Mouse (Mus musculus) hematopoietic stem cell, adult 5-6 weeks (primary cell): ENCODE results near the gene Alg2. TPM values are rescaled to one million over a fixed set of nuclear protein-coding genes. Genes with fewer than 3 reads are reported as not detected.

ENCODE experiments used
- ATAC-seq, 2 experiments: fragments of 125-278 bp in 1 of 2; replicated peaks in 1 of 2; 2 replicates each; pipeline ENCODE4 v1.8.0; 2016 to 2017; ENCODE audit warnings: inconsistent platforms in 2 of 2, mild to moderate bottlenecking in 2 of 2, moderate number of reproducible peaks in 2 of 2, low read depth in 1 of 2, moderate TSS enrichment in 1 of 2; ENCODE audit not compliant: low FRiP score in 2 of 2, poor library complexity in 2 of 2, severe bottlenecking in 2 of 2, insufficient read depth in 1 of 2, low TSS enrichment in 1 of 2
- total RNA-seq: library from RNA; stranded (forward); fragments of 172-1452, 232-1000 nt; gene quantifications from 2 replicates; pipeline ENCODE4 v1.2.3, GENCODE M21; 2017

The Alg2 gene
- total RNA-seq, 1 experiment from 2014 or later = 25.0 TPM

- ATAC-seq = peak in 1 of 2 experiments; percentile 5; a peak in 1 of 4 replicates
Measured at GRCm38 (mm10) chr4:47474730-47475643, 854 bp upstream of the Alg2 start.

DNA sequence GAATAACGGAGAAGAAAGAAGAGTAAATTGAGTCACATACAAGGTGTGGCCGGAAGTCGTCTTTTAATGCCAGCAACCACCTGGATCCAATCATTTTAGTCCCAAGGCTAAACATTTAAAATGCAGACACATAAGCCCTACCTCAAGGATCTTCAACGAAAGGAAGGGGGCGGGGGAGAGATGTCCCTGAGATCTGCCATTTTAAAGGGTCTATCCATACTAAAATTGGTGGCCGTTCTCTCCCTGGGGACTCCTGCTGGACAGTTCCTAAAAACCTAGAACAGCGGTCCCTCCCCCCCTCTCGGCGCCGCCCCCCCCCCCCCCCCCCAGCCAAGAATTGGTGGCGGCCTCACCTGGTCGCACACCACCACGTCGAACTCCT, 556 bp downstream of the Alg2 start:
- no peak for ATAC-seq

DNA sequence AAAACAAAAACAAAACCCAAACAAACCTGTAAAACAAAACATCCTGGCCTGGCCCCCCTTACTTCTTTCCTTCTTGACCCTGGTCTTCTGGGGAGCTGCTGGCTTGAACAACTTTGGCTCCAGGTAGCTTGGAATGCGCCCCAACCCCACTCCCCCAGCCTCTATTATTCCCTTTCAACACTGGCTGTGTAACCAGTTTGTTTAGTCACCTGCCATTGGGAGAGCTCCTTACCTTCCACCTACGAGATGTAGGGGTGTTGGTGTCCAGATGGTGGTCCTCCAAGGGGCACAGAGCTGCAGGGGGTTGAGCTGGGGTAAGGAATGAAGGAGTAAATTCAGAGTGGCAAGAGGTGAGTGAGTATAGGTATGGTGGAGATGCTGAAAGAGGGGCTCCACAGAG, 6.9 kb downstream of the Alg2 start:
- no peak for ATAC-seq

DNA sequence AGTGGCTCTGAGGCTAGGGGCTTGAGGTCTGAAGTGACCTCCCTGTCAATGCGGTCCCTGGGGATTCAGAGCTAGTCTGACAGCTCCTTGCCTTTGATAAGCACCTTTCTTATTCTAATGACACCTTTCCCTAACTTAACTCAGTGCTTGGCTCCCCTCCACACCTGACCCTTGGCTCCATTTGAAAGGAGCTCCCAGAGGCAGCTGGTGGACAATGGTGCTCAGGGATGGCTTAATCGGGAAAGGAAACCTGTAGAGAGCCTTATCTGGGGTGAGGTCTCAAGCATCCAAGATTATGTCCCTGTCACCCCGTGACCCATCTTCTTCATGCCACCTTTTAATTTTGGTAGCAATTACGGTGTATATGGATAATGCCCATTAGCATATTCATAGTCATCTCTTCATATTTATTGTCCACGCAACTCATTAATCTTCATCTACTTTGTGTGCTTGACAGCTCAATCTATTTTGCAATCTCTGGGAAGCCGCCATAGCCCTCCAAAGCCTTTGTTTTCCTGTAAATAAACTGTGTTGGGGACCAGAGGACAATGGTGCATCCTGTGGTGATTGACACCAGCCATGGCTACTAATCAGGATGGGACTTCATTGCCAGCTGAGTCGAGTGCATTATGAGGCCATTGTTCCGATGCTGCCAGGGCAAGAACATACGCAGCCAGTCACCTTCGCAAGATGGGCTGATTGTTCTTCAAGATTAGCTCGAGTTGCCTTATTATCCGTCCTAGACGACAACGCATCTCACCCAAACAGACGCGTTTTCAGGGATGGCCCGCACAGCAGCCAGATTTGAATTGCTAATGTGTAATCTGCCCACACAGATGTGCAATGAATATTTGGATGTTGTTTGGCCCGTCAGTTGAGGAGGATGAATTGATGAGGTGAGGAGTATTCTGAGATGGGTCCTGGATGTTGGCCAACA, 24.3 kb downstream of the Alg2 start:
- no peak for ATAC-seq

- no peak for ATAC-seq
Measured at GRCm38 (mm10) chr4:47449116-47449515, 25.0 kb downstream of the Alg2 start.

DNA sequence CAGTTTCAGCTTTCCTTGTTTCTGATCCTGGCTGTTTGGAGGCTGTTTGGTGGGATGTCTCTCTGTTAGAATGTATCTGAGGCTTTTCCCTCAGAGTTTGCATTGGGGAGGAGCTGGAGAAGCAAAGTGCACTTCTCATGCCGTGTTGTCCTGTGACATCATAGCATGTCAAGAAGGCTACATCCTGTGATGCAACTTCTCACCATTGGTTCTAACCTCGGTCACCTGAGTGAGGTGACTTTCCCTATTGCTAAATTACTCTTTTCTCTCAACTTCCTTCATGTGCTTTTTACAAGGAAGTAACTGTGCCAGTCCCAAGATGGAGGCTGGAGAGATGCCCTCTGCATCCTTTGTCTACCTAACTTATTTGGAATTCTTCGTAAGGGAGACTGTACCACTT, 25.6 kb downstream of the Alg2 start:
- ATAC-seq = peak in 1 of 2 experiments; percentile 21; a peak in 1 of 4 replicates

DNA sequence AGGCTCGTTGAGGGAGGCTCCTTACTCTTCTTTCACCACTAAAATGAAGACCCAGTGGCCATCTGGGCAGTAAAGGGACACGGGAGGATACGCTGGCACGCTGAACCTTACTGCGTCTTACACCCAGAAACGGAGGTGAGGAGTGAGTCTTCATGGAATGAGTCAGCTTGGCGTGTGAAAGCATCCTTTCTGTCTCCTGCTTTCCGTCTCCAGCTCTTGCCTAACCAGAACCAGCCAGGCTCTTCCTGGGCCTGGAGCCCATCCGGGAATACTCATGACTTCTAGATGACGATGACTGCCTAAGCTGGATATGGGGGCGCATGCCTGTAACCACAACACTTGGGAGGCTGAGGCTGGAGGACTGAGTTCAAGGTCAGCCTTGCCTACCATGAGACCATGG, 33.2 kb downstream of the Alg2 start:
- ATAC-seq = no peak

GRCm38 (mm10) chr4:47438956-47439355, 35.2 kb downstream of the Alg2 start:
- no peak for ATAC-seq

DNA sequence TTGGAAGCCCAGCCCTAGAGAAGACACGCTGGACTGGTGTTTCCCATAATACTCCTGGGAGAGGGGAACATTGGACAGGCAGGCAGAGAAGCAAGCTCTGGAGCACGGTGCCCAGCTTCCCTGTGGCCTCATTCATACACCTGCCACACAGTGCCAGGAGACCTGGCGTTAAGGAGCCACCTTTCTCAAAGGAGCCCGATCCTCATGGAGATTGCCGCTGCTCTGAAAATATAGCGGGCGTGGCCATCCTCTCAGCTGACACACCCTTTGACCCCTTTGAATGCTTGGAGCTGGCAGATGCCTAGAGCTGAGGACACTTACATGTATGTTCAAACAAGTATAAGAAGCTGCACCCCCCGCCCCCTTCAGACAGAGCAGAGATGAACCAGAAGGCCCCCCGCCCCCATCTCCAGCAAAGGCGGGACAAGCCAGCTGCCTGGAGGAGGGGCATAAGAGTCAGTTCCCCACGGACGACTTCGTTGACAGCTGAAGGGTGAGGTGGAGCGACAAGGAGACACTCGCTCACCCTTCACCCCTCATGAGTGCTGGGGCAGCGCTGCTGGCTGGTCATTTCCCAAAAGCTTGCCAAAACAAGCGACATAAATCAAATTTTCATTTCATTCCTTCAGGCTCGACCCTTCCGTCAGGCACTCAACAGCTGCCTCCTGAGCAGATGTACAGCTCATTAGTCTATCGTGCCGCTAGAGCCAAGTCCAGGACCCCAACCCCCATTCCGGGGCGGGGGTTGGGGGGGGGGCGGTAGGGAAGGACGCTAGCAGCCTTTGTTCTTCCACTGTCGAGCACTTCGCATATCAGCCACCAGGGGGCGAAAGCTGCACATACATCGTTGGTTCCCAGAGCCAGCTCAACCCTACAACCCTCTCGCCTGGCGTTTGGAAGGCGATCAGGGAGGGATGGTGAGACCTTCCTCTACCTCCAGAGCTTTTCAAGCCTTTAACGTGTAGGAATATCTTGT, 36.5 kb downstream of the Alg2 start:
- peak; percentile 80 to 87 for ATAC-seq

DNA sequence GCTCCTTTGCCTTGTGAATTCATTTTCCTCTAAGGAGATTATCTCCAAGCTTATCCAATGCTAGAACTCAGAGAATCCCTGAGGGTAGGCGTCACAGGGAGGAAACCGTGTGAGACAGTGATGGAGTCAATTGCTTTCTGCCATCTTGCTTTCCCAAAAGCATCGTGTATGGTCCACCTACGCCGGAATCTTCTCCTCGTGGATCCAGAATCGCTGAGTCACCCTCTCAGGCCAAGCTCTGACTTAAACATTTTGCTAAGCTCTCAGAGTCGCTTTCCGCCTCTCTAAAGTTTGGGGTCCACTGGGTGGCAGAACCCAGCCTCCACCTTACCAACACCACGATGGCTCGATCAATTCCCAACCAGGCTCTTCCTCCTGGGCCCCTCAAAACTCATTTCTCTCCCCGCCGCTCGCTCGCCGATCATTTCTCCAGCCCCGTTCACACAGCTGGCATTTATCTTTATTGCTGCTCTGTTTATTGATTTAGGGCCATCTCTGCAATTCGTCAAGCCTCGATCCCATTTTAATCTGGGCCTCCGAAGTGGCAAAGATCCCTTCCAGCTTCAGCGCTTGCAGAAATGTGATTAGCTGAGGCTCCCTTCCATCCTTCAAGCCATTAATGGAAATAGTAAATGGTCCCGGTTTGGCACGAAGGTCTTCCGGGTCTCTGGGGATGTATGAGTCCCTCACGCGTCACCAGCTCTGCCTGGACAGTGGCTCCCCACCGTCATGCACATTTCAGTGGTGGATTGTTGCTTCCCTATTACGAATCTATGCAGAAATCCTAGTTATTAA, 38.4 kb downstream of the Alg2 start:
- no peak for ATAC-seq

- no peak for ATAC-seq
Measured at GRCm38 (mm10) chr4:47435131-47435530, 39.0 kb downstream of the Alg2 start.

DNA sequence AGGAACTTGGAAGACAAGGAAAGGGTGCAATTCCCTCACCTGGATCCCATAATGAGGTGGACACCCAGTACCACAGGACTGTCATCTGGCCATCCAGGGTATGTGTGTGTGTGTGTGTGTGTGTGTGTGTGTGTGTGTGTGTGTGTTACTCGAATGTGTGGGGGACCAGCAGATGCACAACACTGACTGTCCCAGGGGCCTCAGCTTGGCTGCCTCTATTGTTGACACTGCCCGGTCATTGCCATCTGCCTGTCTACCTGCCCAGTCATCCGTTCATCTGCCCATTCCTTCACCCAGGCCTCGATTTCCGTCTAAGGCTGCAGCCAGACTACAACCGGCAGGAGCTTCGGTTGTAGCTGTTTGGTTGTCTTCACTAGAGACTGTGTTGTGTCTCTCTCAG, 41.4 kb downstream of the Alg2 start:
- ATAC-seq = no peak

DNA sequence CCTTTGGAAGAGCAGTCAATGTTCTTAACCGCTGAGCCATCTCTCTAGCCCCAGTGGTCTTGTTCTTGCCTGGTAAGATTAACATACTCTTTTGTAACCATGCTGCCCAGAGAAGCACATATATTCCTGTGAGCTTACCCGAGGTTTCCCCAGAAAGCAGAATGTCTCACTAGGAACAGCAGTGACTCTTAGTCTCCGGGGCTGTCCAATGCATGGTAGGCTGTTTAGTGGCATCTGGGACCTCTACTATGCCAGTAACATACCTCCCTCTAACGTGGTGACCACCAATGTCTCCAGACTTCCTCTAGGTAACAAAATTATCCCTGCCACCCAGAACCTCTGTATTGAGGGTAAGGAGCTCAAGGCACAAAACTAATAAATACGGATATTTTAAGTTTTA, 43.1 kb downstream of the Alg2 start:
- no peak for ATAC-seq

DNA sequence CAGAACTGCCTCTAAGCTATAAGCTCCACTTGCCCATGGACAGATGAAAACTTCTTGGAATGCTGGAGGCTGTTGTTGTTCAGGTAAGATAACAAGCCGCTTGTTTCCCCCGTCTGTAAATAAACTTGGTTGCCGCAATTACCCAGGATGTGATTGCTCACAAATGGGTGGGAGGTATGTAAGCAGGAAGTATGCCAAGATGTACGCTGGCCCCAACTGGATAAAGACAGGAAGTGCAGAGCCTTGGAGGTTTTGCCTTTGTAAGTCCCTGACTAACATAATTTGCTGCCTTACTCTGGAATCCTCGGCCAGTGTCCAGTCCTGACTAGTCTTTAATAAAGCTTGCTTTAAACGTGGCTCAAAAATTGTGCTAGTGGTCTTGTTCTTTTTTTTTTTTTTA, 43.6 kb downstream of the Alg2 start:
- no peak for ATAC-seq

- no peak for ATAC-seq
Measured at GRCm38 (mm10) chr4:47427606-47428005, 46.5 kb downstream of the Alg2 start.

DNA sequence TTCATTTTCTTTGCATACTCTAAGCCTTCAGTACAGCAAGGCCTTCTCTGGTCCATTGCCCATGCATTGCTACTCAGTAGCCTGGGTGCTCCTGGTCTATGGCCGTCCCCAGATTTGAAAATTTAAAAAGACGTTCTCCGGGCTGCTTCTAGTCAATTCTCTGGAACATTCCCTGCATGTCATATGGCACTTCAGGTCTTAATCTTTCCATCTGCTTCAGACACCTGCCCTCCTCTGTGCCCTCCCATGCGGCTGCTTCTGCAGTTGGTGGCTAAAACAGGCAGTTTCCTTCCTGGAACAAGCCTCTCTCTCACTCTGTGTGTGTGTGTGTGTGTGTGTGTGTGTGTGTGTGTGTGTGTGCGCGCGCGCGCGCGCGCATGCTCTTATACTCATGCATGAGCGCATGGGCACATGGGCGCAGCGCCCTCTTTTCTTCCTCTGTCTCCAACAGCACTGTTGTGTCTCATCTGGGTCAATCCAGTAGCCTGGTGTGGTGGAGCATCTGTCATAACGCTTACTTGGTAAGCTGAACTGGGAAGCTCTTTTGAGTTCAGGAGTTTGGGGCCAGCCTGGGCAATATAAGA, 48.8 kb downstream of the Alg2 start:
- peak; percentile 31 to 52; a peak in 2 of 4 replicates for ATAC-seq
